Mouse (Mus musculus) CH12.LX (cell line): ENCODE measurements around the gene Aqp5. TPM values are rescaled to one million over a fixed set of nuclear protein-coding genes. Genes with fewer than 3 reads are reported as not detected.

Experiments
- DNase-seq: peaks from one replicate; pipeline ENCODE4 v3.0.0-alpha.2; 2013; ENCODE audit errors: extremely low read depth
- H3K27ac ChIP-seq: 2 replicates; pipeline ENCODE4 v1.5.1; 2012; ENCODE audit warnings: low read depth, mild to moderate bottlenecking, control low read depth, moderate library complexity; ENCODE audit not compliant: insufficient read depth
- H3K27me3 ChIP-seq: replicated peaks from 2 replicates; pipeline ENCODE3; 2012; ENCODE audit warnings: inconsistent platforms
- H3K36me3 ChIP-seq, 2 experiments: replicated peaks in 1 of 2; 2 replicates each; pipeline versions ENCODE3 to v1.6.1; 2012; ENCODE audit warnings: inconsistent platforms in 1 of 2, low read length in 1 of 2, mild to moderate bottlenecking in 1 of 2, mixed read lengths in 1 of 2, moderate library complexity in 1 of 2; ENCODE audit not compliant: control insufficient read depth in 1 of 2, insufficient read depth in 1 of 2
- H3K4me1 ChIP-seq, 2 experiments: 2 replicates each; pipeline ENCODE4 v1.6.1; 2012; ENCODE audit warnings: inconsistent platforms in 1 of 2, moderate library complexity in 1 of 2; ENCODE audit not compliant: insufficient read depth in 2 of 2, control insufficient read depth in 1 of 2
- H3K4me2 ChIP-seq: 2 replicates; pipeline ENCODE4 v1.6.1; 2012; ENCODE audit warnings: low read depth, mild to moderate bottlenecking, control low read depth; ENCODE audit not compliant: poor library complexity, insufficient read depth, severe bottlenecking
- H3K4me3 ChIP-seq, 3 experiments: fragments of 150-350 bp in 1 of 3; sonication (generic) in 1 of 3; replicated peaks in 1 of 3; 2 replicates each; pipeline versions ENCODE3 to v1.5.1; 2011 to 2012; ENCODE audit warnings: low read depth in 2 of 3, low read length in 2 of 3, mild to moderate bottlenecking in 2 of 3, moderate library complexity in 2 of 3, control low read depth in 1 of 3, improper control_type of control experiment in 1 of 3, inconsistent platforms in 1 of 3, mixed read lengths in 1 of 3; ENCODE audit not compliant: poor library complexity in 1 of 3
- H3K79me2 ChIP-seq: replicated peaks from 2 replicates; pipeline ENCODE4 v1.6.1; 2012; ENCODE audit warnings: mild to moderate bottlenecking, moderate library complexity; ENCODE audit not compliant: control insufficient read depth, poor library complexity, insufficient read depth, severe bottlenecking; ENCODE audit errors: extremely low read depth
- H3K9ac ChIP-seq: 2 replicates; pipeline ENCODE4 v1.6.1; 2012; ENCODE audit warnings: low read depth, mild to moderate bottlenecking, control low read depth, moderate library complexity; ENCODE audit not compliant: insufficient read depth
- H3K9me3 ChIP-seq: replicated peaks from 2 replicates; pipeline ENCODE3; 2012; ENCODE audit warnings: low read length, inconsistent platforms, mixed read lengths
- CHD1 ChIP-seq: IDR thresholded peaks from 2 replicates; pipeline ENCODE4 v1.6.1; 2012; ENCODE audit warnings: low read depth, low read length, improper control_type of control experiment, inconsistent platforms
- CHD2 ChIP-seq: IDR thresholded peaks from 2 replicates; pipeline ENCODE4 v1.6.1; 2011; ENCODE audit warnings: low read length, improper control_type of control experiment
- CTCF ChIP-seq, 2 experiments: IDR thresholded peaks in 1 of 2; conservative IDR thresholded peaks in 1 of 2; 2 replicates each; pipeline ENCODE4 v1.5.1; 2011 to 2012; ENCODE audit warnings: low read depth in 2 of 2, low read length in 2 of 2, improper control_type of control experiment in 1 of 2, inconsistent platforms in 1 of 2, mild to moderate bottlenecking in 1 of 2, moderate library complexity in 1 of 2
- ELF1 ChIP-seq: IDR thresholded peaks from 2 replicates; pipeline ENCODE4 v1.6.1; 2014; ENCODE audit warnings: low read depth, mild to moderate bottlenecking, inconsistent platforms, low read length, improper control_type of control experiment
- GABPA ChIP-seq: IDR thresholded peaks from 2 replicates; pipeline ENCODE4 v1.6.1; 2012; ENCODE audit warnings: low read depth, low read length, improper control_type of control experiment, inconsistent platforms; ENCODE audit not compliant: insufficient replicate concordance
- IRF4 ChIP-seq: IDR thresholded peaks from 2 replicates; pipeline ENCODE4 v1.6.1; 2014; ENCODE audit warnings: low read depth, mild to moderate bottlenecking, inconsistent platforms, low read length, improper control_type of control experiment
- JUND ChIP-seq: conservative IDR thresholded peaks from 2 replicates; pipeline ENCODE4 v1.6.1; 2011; ENCODE audit warnings: low read depth, low read length, improper control_type of control experiment
- MAFK ChIP-seq: IDR thresholded peaks from 2 replicates; pipeline ENCODE4 v1.6.1; 2011; ENCODE audit warnings: low read length, improper control_type of control experiment; ENCODE audit not compliant: insufficient replicate concordance
- MAX ChIP-seq: IDR thresholded peaks from 2 replicates; pipeline ENCODE4 v1.6.1; 2011; ENCODE audit warnings: low read length, improper control_type of control experiment
- MEF2A ChIP-seq: IDR thresholded peaks from 2 replicates; pipeline ENCODE4 v1.6.1; 2014; ENCODE audit warnings: low read depth, mild to moderate bottlenecking, inconsistent platforms, low read length, improper control_type of control experiment, borderline replicate concordance
- MYC ChIP-seq: IDR thresholded peaks from 2 replicates; pipeline ENCODE4 v1.6.1; 2011; ENCODE audit warnings: low read depth, mild to moderate bottlenecking, improper control_type of control experiment, low read length
- NELFE ChIP-seq: IDR thresholded peaks from 2 replicates; pipeline ENCODE4 v1.6.1; 2011; ENCODE audit warnings: low read depth, low read length, improper control_type of control experiment
- PAX5 ChIP-seq: IDR thresholded peaks from 2 replicates; pipeline ENCODE4 v1.6.1; 2012; ENCODE audit warnings: low read length, inconsistent platforms, mixed read lengths
- RAD21 ChIP-seq: IDR thresholded peaks from 2 replicates; pipeline ENCODE4 v1.6.1; 2011; ENCODE audit warnings: low read depth, mild to moderate bottlenecking, low read length, improper control_type of control experiment, moderate library complexity
- SMC3 ChIP-seq: IDR thresholded peaks from 2 replicates; pipeline ENCODE4 v1.6.1; 2011; ENCODE audit warnings: low read depth, low read length, improper control_type of control experiment
- TBP ChIP-seq: conservative IDR thresholded peaks from 2 replicates; pipeline ENCODE4 v1.6.1; 2011; ENCODE audit warnings: low read depth, low read length, improper control_type of control experiment
- TCF12 ChIP-seq: IDR thresholded peaks from 2 replicates; pipeline ENCODE4 v1.6.1; 2014; ENCODE audit warnings: low read depth, mild to moderate bottlenecking, inconsistent platforms, low read length, improper control_type of control experiment
- USF1 ChIP-seq: IDR thresholded peaks from 2 replicates; pipeline ENCODE4 v1.6.1; 2014; ENCODE audit warnings: low read depth, mild to moderate bottlenecking, inconsistent platforms, low read length, improper control_type of control experiment
- ZC3H11A ChIP-seq: IDR thresholded peaks from 2 replicates; pipeline ENCODE4 v1.6.1; 2012; ENCODE audit warnings: low read depth, mild to moderate bottlenecking, inconsistent platforms, low read length, improper control_type of control experiment
- ZNF384 ChIP-seq: IDR thresholded peaks from 2 replicates; pipeline ENCODE4 v1.6.1; 2012; ENCODE audit warnings: low read depth, low read length, improper control_type of control experiment, inconsistent platforms
- dilution Hi-C: fragments of 300-500 bp; cut with MboI; formaldehyde crosslinking; loops from 2 replicates; pipeline ENCODE4 v1.14.3; 2020; ENCODE audit warnings: low sequenced_read_pairs; ENCODE audit not compliant: extremely low pct_unique_long_range_greater_than_20kb, extremely low pct_ligation_motif_present
- in situ Hi-C: fragments of 300-500 bp; cut with MboI; formaldehyde crosslinking; loops from 3 replicates; pipeline ENCODE4 v1.14.3; 2019; ENCODE audit warnings: low sequenced_read_pairs, low pct_ligation_motif_present, low pct_unique_long_range_greater_than_20kb, mixed read lengths
- polyA plus RNA-seq: library from polyadenylated mRNA; unstranded; fragments of >175 nt; gene quantifications from 2 replicates; pipeline ENCODE4 v1.2.1, GENCODE M21; 2012; ENCODE audit warnings: low read depth; ENCODE audit not compliant: insufficient read length
- total RNA-seq, 2 experiments: library from RNA; depleted of rRNA; stranded (reverse); fragments of 300-350 nt in 1 of 2; fragments of >200 nt in 1 of 2; gene quantifications; 2 replicates each; pipeline ENCODE4 v1.2.3; 2012 to 2014

Aqp5 gene
- total and polyA plus RNA-seq, 3 experiments, result not detected

- TF ChIP-seq JUND, result no peak
- no peak for TF ChIP-seq CHD2
- TF ChIP-seq MYC, result no peak
- TF ChIP-seq PAX5, result no peak
- TF ChIP-seq CHD1, result no peak
- TF ChIP-seq TCF12, result no peak
- no peak for TF ChIP-seq USF1
- TF ChIP-seq GABPA, result no peak
- TF ChIP-seq NELFE, result no peak
- no peak for TF ChIP-seq ELF1
- TF ChIP-seq MAFK, result no peak
- no peak for TF ChIP-seq IRF4
- TF ChIP-seq ZC3H11A, result no peak
- TF ChIP-seq TBP, result no peak
- TF ChIP-seq CTCF (conservative IDR thresholded peaks at IDR 0.05 in 1 of 2, IDR thresholded peaks at IDR 0.05 in 1 of 2; ENCODE audit: low read depth in 2 of 2, low read length in 2 of 2), result no peak
- no peak for TF ChIP-seq MEF2A
- no peak for TF ChIP-seq SMC3
- in situ Hi-C loops, result loop anchor here (10.0 kb wide), 1 partner anchor 292 kb away; no protein-coding TSS in a partner anchor
- H3K4me2 ChIP-seq, result no peak overlapping the region
- DNase-seq, result no peak
- no peaks in the 10 kb centered on the region for H3K9me3 ChIP-seq
- no peaks in the 10 kb centered on the region for H3K79me2 ChIP-seq
- peaks cover 90% of the 10 kb centered on the region for H3K27me3 ChIP-seq
- H3K4me3 ChIP-seq, result no peak overlapping the region
- dilution Hi-C loops, result no loop called here
- peaks cover 0 to 9% of the 10 kb centered on the region in 2 experiments; a peak in 2 of 4 replicates for H3K4me1 ChIP-seq
- no peaks in the 10 kb centered on the region for H3K36me3 ChIP-seq
- no peak overlapping the region for H3K9ac ChIP-seq
- no peak overlapping the region for H3K27ac ChIP-seq
Measured at GRCm38 (mm10) chr15:99602206-99602820, 11.7 kb downstream of the Aqp5 start.

GRCm38 (mm10) chr15:99603216-99603615 is 12.6 kb downstream of the Aqp5 start:
- TF ChIP-seq RAD21 (no peak), MYC (no peak), JUND (no peak), GABPA (no peak), MAX (no peak), ZNF384 (no peak)
- Histone ChIP-seq H3K4me3 (no peak overlapping the region), H3K79me2 (no peaks in the 10 kb centered on the region), H3K27ac (no peak overlapping the region), H3K4me2 (no peak overlapping the region), H3K4me1 (peaks cover 0 to 15% of the 10 kb centered on the region in 2 experiments; a peak in 2 of 4 replicates), H3K27me3 (peaks cover 89% of the 10 kb centered on the region), H3K36me3 (no peaks in the 10 kb centered on the region), H3K9ac (no peak overlapping the region), H3K9me3 (no peaks in the 10 kb centered on the region)
- dilution Hi-C loops, result no loop called here
- DNase-seq, result no peak
- in situ Hi-C loops, result loop anchor here (10.0 kb wide), 1 partner anchor 292 kb away; no protein-coding TSS in a partner anchor
